ENCODE assay signal across 12 mouse cellular contexts in genomic region chr1:132727548-132727947, GRCm38 (mm10). TPM values are rescaled to one million over a fixed set of nuclear protein-coding genes. Genes with fewer than 3 reads are reported as not detected.
A peak's percentile ranks its signal among the peaks of the same experiment; 100 is the strongest.
DNase-seq lines count a peak whose midpoint lies in the region; ATAC-seq lines count a peak whose summit lies in the region.
"Had no signal": no experiment of that assay in that cellular context is flagged by ENCODE, and none has a peak within 500 bp of the region (broad histone marks: within the 10 kb centered on the region; RNA-seq: fewer than 3 reads in every experiment).

No protein-coding gene starts in this region.

- H3K9ac ChIP-seq in hindbrain, embryonic 13.5 days: no peak overlapping the region; the same call in 1 of the 2 replicates
- H3K9ac ChIP-seq in hindbrain, embryonic 14.5 days: no peak overlapping the region
- no peak overlapping the region for H3K9ac ChIP-seq in neural tube, embryonic 14.5 days (replicated peaks; ENCODE audit: low read depth, low read length)
- H3K9ac ChIP-seq: embryonic facial prominence, embryonic 12.5 days had no signal

- DNase-seq in hindbrain, embryonic 14.5 days (ENCODE audit: low spot score): no peak
- peak; percentile 52 for DNase-seq in NIH3T3 (ENCODE audit: low read depth)
- peak; percentile 42 to 71 for DNase-seq in cerebellum, postnatal 25 days
- no peak for DNase-seq in adrenal gland, postnatal 25 days
- no peak for DNase-seq in yolk sac, embryonic 10.5 days (ENCODE audit: low spot score)
- DNase-seq: thymus, adult 2 months had no signal

- no peaks in the 10 kb centered on the region for H3K9me3 ChIP-seq in hindbrain, embryonic 13.5 days
- no peaks in the 10 kb centered on the region for H3K9me3 ChIP-seq in hindbrain, embryonic 14.5 days (ENCODE audit: control insufficient read depth, low read length)
- H3K9me3 ChIP-seq in neural tube, embryonic 14.5 days (ENCODE audit: control insufficient read depth, low read length): no peaks in the 10 kb centered on the region
- H3K9me3 ChIP-seq: embryonic facial prominence, embryonic 12.5 days; heart, embryonic 10.5 days; hindbrain, embryonic 10.5 days had no signal

- H3K27me3 ChIP-seq in hindbrain, embryonic 13.5 days: no peaks in the 10 kb centered on the region
- H3K27me3 ChIP-seq in hindbrain, embryonic 14.5 days (ENCODE audit: control insufficient read depth, insufficient read depth, low read length): no peaks in the 10 kb centered on the region
- no peaks in the 10 kb centered on the region for H3K27me3 ChIP-seq in neural tube, embryonic 14.5 days (ENCODE audit: control insufficient read depth, insufficient read depth, low read length)
- H3K27me3 ChIP-seq: embryonic facial prominence, embryonic 12.5 days had no signal

- H3K27ac ChIP-seq in hindbrain, embryonic 13.5 days: peak overlapping the region; percentile 62
- no peak overlapping the region for H3K27ac ChIP-seq in hindbrain, embryonic 14.5 days
- H3K27ac ChIP-seq in neural tube, embryonic 14.5 days (ENCODE audit: low read depth, low read length): peak overlapping the region; percentile 25; the same call in 1 of the 2 replicates
- H3K27ac ChIP-seq: embryonic facial prominence, embryonic 12.5 days; heart, embryonic 10.5 days; hindbrain, embryonic 10.5 days had no signal

- no peak overlapping the region for H3K4me2 ChIP-seq in hindbrain, embryonic 13.5 days
- H3K4me2 ChIP-seq in hindbrain, embryonic 14.5 days (replicated peaks): no peak overlapping the region
- no peak overlapping the region for H3K4me2 ChIP-seq in neural tube, embryonic 14.5 days (ENCODE audit: low read depth, low read length)
- H3K4me2 ChIP-seq: embryonic facial prominence, embryonic 12.5 days had no signal

- H3K4me3 ChIP-seq in hindbrain, embryonic 13.5 days: no peak overlapping the region
- no peak overlapping the region for H3K4me3 ChIP-seq in hindbrain, embryonic 14.5 days (replicated peaks; ENCODE audit: low read length)
- H3K4me3 ChIP-seq in neural tube, embryonic 14.5 days (ENCODE audit: low read depth, low read length): no peak overlapping the region
- H3K4me3 ChIP-seq: embryonic facial prominence, embryonic 12.5 days; heart, embryonic 10.5 days; hindbrain, embryonic 10.5 days had no signal

- H3K36me3 ChIP-seq in hindbrain, embryonic 13.5 days: no peaks in the 10 kb centered on the region
- H3K36me3 ChIP-seq in hindbrain, embryonic 14.5 days (replicated peaks; ENCODE audit: control insufficient read depth, insufficient read depth): no peaks in the 10 kb centered on the region
- no peaks in the 10 kb centered on the region for H3K36me3 ChIP-seq in neural tube, embryonic 14.5 days (ENCODE audit: control insufficient read depth, insufficient read depth, low read length)
- H3K36me3 ChIP-seq: embryonic facial prominence, embryonic 12.5 days; heart, embryonic 10.5 days; hindbrain, embryonic 10.5 days had no signal

- ATAC-seq in hindbrain, embryonic 13.5 days (ENCODE audit: low FRiP score): no peak
- no peak; the same call in 1 of the 2 replicates for ATAC-seq in hindbrain, embryonic 14.5 days (ENCODE audit: low FRiP score)
- no peak for ATAC-seq in neural tube, embryonic 14.5 days (ENCODE audit: low read depth)

- WGBS in hindbrain, embryonic 13.5 days: 16% methylated on average over 2 of the region's 2 CpGs
- WGBS in hindbrain, embryonic 14.5 days: 29% methylated on average over 2 of the region's 2 CpGs
- WGBS in neural tube, embryonic 14.5 days: 6% methylated on average over 2 of the region's 2 CpGs

- peaks cover 79% of the 10 kb centered on the region for H3K4me1 ChIP-seq in hindbrain, embryonic 13.5 days (replicated peaks)
- H3K4me1 ChIP-seq in hindbrain, embryonic 14.5 days (replicated peaks; ENCODE audit: control insufficient read depth, insufficient read depth, low read length): peaks cover 42% of the 10 kb centered on the region
- peaks cover 16% of the 10 kb centered on the region for H3K4me1 ChIP-seq in neural tube, embryonic 14.5 days (ENCODE audit: control insufficient read depth, insufficient read depth, low read length)
- H3K4me1 ChIP-seq: embryonic facial prominence, embryonic 12.5 days; heart, embryonic 10.5 days had no signal

RNA-seq across cellular contexts. Expression of gene Nfasc, which starts 14.0 kb away (rescaled TPM):
- 44.3 and 45.3 TPM in 2 replicates for polyA plus RNA-seq in hindbrain, embryonic 13.5 days (2015; fragmentation: Nextera tagmentation; extraction: Ambion mirVana)
- 42.8 and 44.9 TPM in 2 replicates for polyA plus RNA-seq in hindbrain, embryonic 14.5 days (2014; fragmentation: Nextera tagmentation; extraction: Ambion mirVana)
- 40.1 and 44.8 TPM in 2 replicates for polyA plus RNA-seq in neural tube, embryonic 14.5 days (2014; fragmentation: Nextera tagmentation; extraction: Ambion mirVana)
- 2.3 and 5.2 TPM in 2 replicates for total RNA-seq in adrenal gland, postnatal 25 days (2021)
- total RNA-seq: CH12.LX had no signal

Comparison
In these comparisons a context has a peak if more than half of its experiments do, and no peak if none do; other contexts are left out.
1. DNase-seq: peak in NIH3T3 (single experiment) and cerebellum, postnatal 25 days (2 of 2); none in hindbrain, embryonic 14.5 days (single experiment), adrenal gland, postnatal 25 days (single experiment) and yolk sac, embryonic 10.5 days (single experiment).